Mouse (Mus musculus) bone marrow, adult 2 months (tissue): Measurements from ENCODE around the gene Msmo1.

Source experiments
- CTCF ChIP-seq: fragments of 200-500 bp; IDR thresholded peaks from 2 replicates; pipeline ENCODE4 v1.5.1; 2011; ENCODE audit warnings: low read length, control low read depth; ENCODE audit not compliant: control insufficient read depth, insufficient read depth
- POLR2A ChIP-seq: fragments of 200-500 bp; IDR thresholded peaks from 2 replicates; pipeline ENCODE4 v1.6.1; 2011; ENCODE audit warnings: low read depth, mild to moderate bottlenecking, control low read depth, low read length, borderline replicate concordance; ENCODE audit not compliant: control insufficient read depth

- TF ChIP-seq POLR2A (no peak), CTCF (no peak)
These were observed 10.4 kb downstream of the Msmo1 start for GRCm38 (mm10) chr8:64723206-64723605.
